14 mouse cellular contexts compared by ENCODE assay signal in the genomic region with DNA sequence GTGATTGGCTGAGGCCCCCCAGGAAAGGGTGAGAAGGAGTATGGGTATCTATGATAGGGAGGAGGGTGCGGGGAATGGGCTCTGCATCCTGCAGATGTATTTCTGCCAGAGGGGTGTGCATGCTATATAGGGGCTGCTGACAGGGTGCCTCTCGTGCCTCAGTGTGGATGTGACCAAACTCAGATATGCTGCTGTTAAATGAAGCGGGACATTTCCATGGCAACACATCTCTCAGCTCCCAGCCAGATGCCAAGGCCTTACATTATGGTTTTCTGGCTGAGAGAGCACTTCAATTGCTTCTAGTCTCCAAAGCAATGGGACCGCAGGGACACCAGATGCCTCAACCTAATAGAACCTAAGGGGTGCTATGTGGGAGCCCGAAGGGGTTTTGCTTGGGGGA. TPM values are rescaled to one million over a fixed set of nuclear protein-coding genes. Genes with fewer than 3 reads are reported as not detected.
DNase-seq lines count a peak whose midpoint lies in the region; ATAC-seq and TF ChIP-seq lines count a peak whose summit lies in the region.
"Had no signal": no experiment of that assay in that cellular context is flagged by ENCODE, and none has a peak within 500 bp of the region (broad histone marks: within the 10 kb centered on the region; RNA-seq: fewer than 3 reads in every experiment).

No protein-coding gene starts in this region.

- 57% methylated on average over 5 of the region's 5 CpGs for WGBS in forebrain, embryonic 10.5 days
- WGBS in hindbrain, postnatal 0 days = 22% methylated on average over 5 of the region's 5 CpGs
- WGBS in olfactory bulb, adult 2 months = 26% methylated on average over 5 of the region's 5 CpGs
- 83% methylated on average over 5 of the region's 5 CpGs for WGBS in thymus, adult 2 months

- TF ChIP-seq CTCF in hindbrain, postnatal 0 days (IDR thresholded peaks at IDR 0.05; ENCODE audit: low read depth) = no peak
- TF ChIP-seq CTCF in olfactory bulb, adult 2 months (IDR thresholded peaks at IDR 0.05; ENCODE audit: insufficient read depth, low read depth, low read length) = no peak
- TF ChIP-seq CTCF in thymus, adult 2 months (IDR thresholded peaks at IDR 0.05; ENCODE audit: borderline replicate concordance, control insufficient read depth, extremely low read depth, insufficient read depth, low read length, poor library complexity) = no peak

- H3K9me3 ChIP-seq in forebrain, embryonic 10.5 days = no peaks in the 10 kb centered on the region
- no peaks in the 10 kb centered on the region for H3K9me3 ChIP-seq in hindbrain, postnatal 0 days (ENCODE audit: low read length)

- no peaks in the 10 kb centered on the region for H3K27me3 ChIP-seq in forebrain, embryonic 10.5 days (ENCODE audit: poor library complexity, severe bottlenecking)
- H3K27me3 ChIP-seq in hindbrain, postnatal 0 days (ENCODE audit: insufficient read depth, low read length) = no peaks in the 10 kb centered on the region
- H3K27me3 ChIP-seq in thymus, adult 2 months (ENCODE audit: control insufficient read depth, insufficient read depth, low read length) = no peaks in the 10 kb centered on the region
- H3K27me3 ChIP-seq: heart, embryonic 12.5 days had no signal

- peak; percentile 15 to 22 for DNase-seq in left cerebral cortex, postnatal 25 days (ENCODE audit: low spot score in 2 of 2)
- no peak for DNase-seq in left cerebral cortex, adult 18-20 months (ENCODE audit: low spot score in 2 of 2)
- DNase-seq in forebrain, embryonic 10.5 days (ENCODE audit: extremely low spot score, low spot score) = peak; percentile 27
- DNase-seq in hindbrain, postnatal 0 days (ENCODE audit: low spot score) = peak; percentile 87
- no peak for DNase-seq in thymus, adult 2 months
- DNase-seq in urinary bladder, postnatal 10 days (ENCODE audit: low spot score) = no peak
- DNase-seq in liver = no peak
- DNase-seq: cerebellum, adult 2 months; kidney, postnatal 4 days; thymus, postnatal 25 days had no signal

- peaks cover 21% of the 10 kb centered on the region for H3K36me3 ChIP-seq in forebrain, embryonic 10.5 days (replicated peaks)
- H3K36me3 ChIP-seq in hindbrain, postnatal 0 days (ENCODE audit: insufficient read depth, low read length) = no peaks in the 10 kb centered on the region
- H3K36me3 ChIP-seq in thymus, adult 2 months (ENCODE audit: control insufficient read depth, insufficient read depth, low read length) = peaks cover 5% of the 10 kb centered on the region

- H3K4me3 ChIP-seq in forebrain, embryonic 10.5 days = no peak overlapping the region
- no peak overlapping the region for H3K4me3 ChIP-seq in hindbrain, postnatal 0 days (ENCODE audit: low read length)
- no peak overlapping the region for H3K4me3 ChIP-seq in olfactory bulb, adult 2 months (ENCODE audit: insufficient read depth, low read depth, low read length)
- H3K4me3 ChIP-seq in thymus, adult 2 months (ENCODE audit: control insufficient read depth, insufficient read depth, low read length) = no peak overlapping the region
- H3K4me3 ChIP-seq: heart, embryonic 12.5 days; megakaryocyte, embryonic 14.5 days had no signal

- no peak overlapping the region for H3K4me2 ChIP-seq in hindbrain, postnatal 0 days (ENCODE audit: low read depth, low read length)
- H3K4me2 ChIP-seq: heart, embryonic 12.5 days had no signal

- no peak overlapping the region for H3K9ac ChIP-seq in hindbrain, postnatal 0 days (replicated peaks; ENCODE audit: low read length)
- H3K9ac ChIP-seq: heart, embryonic 12.5 days; liver, embryonic 14.5 days had no signal

- intact Hi-C loops in left cerebral cortex, postnatal 25 days (cut with DNase I) = no loop called here

- TF ChIP-seq POLR2A in olfactory bulb, adult 2 months (IDR thresholded peaks at IDR 0.05; ENCODE audit: insufficient read depth, low read depth, low read length) = no peak
- TF ChIP-seq POLR2A in thymus, adult 2 months (IDR thresholded peaks at IDR 0.05; ENCODE audit: control insufficient read depth, extremely low read depth, insufficient read depth, low read length, poor library complexity) = no peak

- peak; percentile 92 for ATAC-seq in hindbrain, postnatal 0 days

- peak overlapping the region; percentile 48; the same call in 1 of the 2 replicates for H3K27ac ChIP-seq in forebrain, embryonic 10.5 days
- peak overlapping the region; percentile 77 for H3K27ac ChIP-seq in hindbrain, postnatal 0 days
- peak overlapping the region; percentile 59; the same call in 1 of the 2 replicates for H3K27ac ChIP-seq in olfactory bulb, adult 2 months (ENCODE audit: insufficient read depth, low read depth, low read length)
- no peak overlapping the region for H3K27ac ChIP-seq in thymus, adult 2 months (ENCODE audit: control insufficient read depth, insufficient read depth, low read length)
- H3K27ac ChIP-seq: liver, embryonic 14.5 days had no signal

- peaks cover 16% of the 10 kb centered on the region for H3K4me1 ChIP-seq in forebrain, embryonic 10.5 days
- peaks cover 8% of the 10 kb centered on the region for H3K4me1 ChIP-seq in hindbrain, postnatal 0 days (ENCODE audit: insufficient read depth, low read length)
- H3K4me1 ChIP-seq in olfactory bulb, adult 2 months (ENCODE audit: control insufficient read depth, insufficient read depth, low read length) = peaks cover 6% of the 10 kb centered on the region; the same call in 1 of the 2 replicates
- no peaks in the 10 kb centered on the region for H3K4me1 ChIP-seq in thymus, adult 2 months (replicated peaks; ENCODE audit: control insufficient read depth, insufficient read depth, low read length)
- H3K4me1 ChIP-seq: heart, embryonic 12.5 days had no signal

RNA-seq across cellular contexts. Expression of gene Slirp, which starts 24.8 kb away (rescaled TPM):
- 10 to 100 TPM; 89.2 to 93.5 TPM for total RNA-seq in left cerebral cortex, postnatal 25 days (2021)
- 10 to 100 TPM; 96.2 to 96.3 TPM for total RNA-seq in left cerebral cortex, adult 18-20 months (2021)
- 319 and 328 TPM in 2 replicates for polyA plus RNA-seq in forebrain, embryonic 10.5 days (2016; fragmentation: Nextera tagmentation; extraction: Ambion mirVana)
- total RNA-seq in hindbrain, postnatal 0 days (2014; rRNA removed) = 84.2 and 159 TPM in 2 replicates
- polyA plus RNA-seq in hindbrain, postnatal 0 days (2015; fragmentation: Nextera tagmentation; extraction: Ambion mirVana) = 215 and 224 TPM in 2 replicates
- polyA plus RNA-seq in olfactory bulb, adult 2 months (2012; ENCODE audit: insufficient read depth, insufficient read length, low replicate concordance, missing spikeins) = not detected in 2 replicates
- polyA plus RNA-seq in thymus, adult 2 months (2012; rRNA removed) = 10.5 and 17.5 TPM in 2 replicates

RNA-seq across cellular contexts. Expression of gene Alkbh1, which starts 24.9 kb away (rescaled TPM):
- total RNA-seq in left cerebral cortex, postnatal 25 days (2021) = 10 to 100 TPM; 16.5 to 16.8 TPM
- total RNA-seq in left cerebral cortex, adult 18-20 months (2021) = 10 to 100 TPM; 19.2 to 20.3 TPM
- polyA plus RNA-seq in forebrain, embryonic 10.5 days (2016; fragmentation: Nextera tagmentation; extraction: Ambion mirVana) = 63.1 and 71.7 TPM in 2 replicates
- 23.0 and 25.8 TPM in 2 replicates for total RNA-seq in hindbrain, postnatal 0 days (2014; rRNA removed)
- polyA plus RNA-seq in hindbrain, postnatal 0 days (2015; fragmentation: Nextera tagmentation; extraction: Ambion mirVana) = 41.3 and 41.9 TPM in 2 replicates
- polyA plus RNA-seq in olfactory bulb, adult 2 months (2012; ENCODE audit: insufficient read depth, insufficient read length, low replicate concordance, missing spikeins) = not detected in 2 replicates
- 36.1 and 42.7 TPM in 2 replicates for polyA plus RNA-seq in thymus, adult 2 months (2012; rRNA removed)

RNA-seq across cellular contexts. Expression of gene Sptlc2, which starts 30.8 kb away (rescaled TPM):
- 10 to 100 TPM; 35.3 to 37.9 TPM for total RNA-seq in left cerebral cortex, postnatal 25 days (2021)
- total RNA-seq in left cerebral cortex, adult 18-20 months (2021) = 10 to 100 TPM; 31.7 to 33.3 TPM
- 51.4 and 56.1 TPM in 2 replicates for polyA plus RNA-seq in forebrain, embryonic 10.5 days (2016; fragmentation: Nextera tagmentation; extraction: Ambion mirVana)
- 32.8 and 38.0 TPM in 2 replicates for total RNA-seq in hindbrain, postnatal 0 days (2014; rRNA removed)
- polyA plus RNA-seq in hindbrain, postnatal 0 days (2015; fragmentation: Nextera tagmentation; extraction: Ambion mirVana) = 86.9 and 88.7 TPM in 2 replicates
- polyA plus RNA-seq in olfactory bulb, adult 2 months (2012; ENCODE audit: insufficient read depth, insufficient read length, low replicate concordance, missing spikeins) = not detected in 2 replicates
- 9.2 and 10.2 TPM in 2 replicates for polyA plus RNA-seq in thymus, adult 2 months (2012; rRNA removed)

RNA-seq across cellular contexts. Expression of gene Snw1, which starts 53.2 kb away (rescaled TPM):
- 10 to 100 TPM; 63.7 to 73.1 TPM for total RNA-seq in left cerebral cortex, postnatal 25 days (2021)
- total RNA-seq in left cerebral cortex, adult 18-20 months (2021) = 10 to 100 TPM; 69.7 to 70.8 TPM
- polyA plus RNA-seq in forebrain, embryonic 10.5 days (2016; fragmentation: Nextera tagmentation; extraction: Ambion mirVana) = 167 and 169 TPM in 2 replicates
- 25.5 and 35.8 TPM in 2 replicates for total RNA-seq in hindbrain, postnatal 0 days (2014; rRNA removed)
- 88.7 and 91.1 TPM in 2 replicates for polyA plus RNA-seq in hindbrain, postnatal 0 days (2015; fragmentation: Nextera tagmentation; extraction: Ambion mirVana)
- polyA plus RNA-seq in olfactory bulb, adult 2 months (2012; ENCODE audit: insufficient read depth, insufficient read length, low replicate concordance, missing spikeins) = 137 TPM in 1 of 2 replicates, not detected in the other
- polyA plus RNA-seq in thymus, adult 2 months (2012; rRNA removed) = 14.3 and 16.8 TPM in 2 replicates

Comparison
In these comparisons a context has a peak if more than half of its experiments do, and no peak if none do; other contexts are left out.
1. DNase-seq: peak in left cerebral cortex, postnatal 25 days (2 of 2), forebrain, embryonic 10.5 days (single experiment) and hindbrain, postnatal 0 days (single experiment); none in left cerebral cortex, adult 18-20 months (0 of 2), thymus, adult 2 months (single experiment), urinary bladder, postnatal 10 days (single experiment) and liver (single experiment).
2. RNA of gene Slirp, which starts 24.8 kb away (polyA plus RNA-seq): 319 to 328 TPM in forebrain, embryonic 10.5 days, 215 to 224 TPM in hindbrain, postnatal 0 days and 10.5 to 17.5 TPM in thymus, adult 2 months; not detected in olfactory bulb, adult 2 months; every median in the first group is over 10 times any median in the second.
3. RNA of gene Sptlc2, which starts 30.8 kb away (polyA plus RNA-seq): 86.9 to 88.7 TPM in hindbrain, postnatal 0 days, 51.4 to 56.1 TPM in forebrain, embryonic 10.5 days and 9.2 to 10.2 TPM in thymus, adult 2 months; not detected in olfactory bulb, adult 2 months; every median in the first group is over 10 times any median in the second.